ENCODE assay signal across 30 mouse cellular contexts in genomic region chr6:128968463-128968862, GRCm38 (mm10). TPM values are rescaled to one million over a fixed set of nuclear protein-coding genes. Genes with fewer than 3 reads are reported as not detected.
DNase-seq lines count a peak whose midpoint lies in the region; ATAC-seq and TF ChIP-seq lines count a peak whose summit lies in the region.
"Had no signal": no experiment of that assay in that cellular context is flagged by ENCODE, and none has a peak within 500 bp of the region (broad histone marks: within the 10 kb centered on the region; RNA-seq: fewer than 3 reads in every experiment).

No protein-coding gene starts in this region.

- no peaks in the 10 kb centered on the region for H3K4me1 ChIP-seq in MEL (ENCODE audit: control insufficient read depth in 1 of 2, insufficient read depth in 2 of 2, low read length in 2 of 2)
- H3K4me1 ChIP-seq: embryonic facial prominence, embryonic 12.5 days; embryonic facial prominence, embryonic 15.5 days; heart, embryonic 10.5 days; heart, embryonic 13.5 days had no signal

- H3K79me2 ChIP-seq in MEL (ENCODE audit: control insufficient read depth, insufficient read depth, low read length, poor library complexity): no peaks in the 10 kb centered on the region

- H3K27ac ChIP-seq in MEL (ENCODE audit: control insufficient read depth, low read depth, low read length): no peak overlapping the region
- H3K27ac ChIP-seq: embryonic facial prominence, embryonic 12.5 days; embryonic facial prominence, embryonic 15.5 days; heart, adult 2 months; heart, embryonic 10.5 days; heart, embryonic 13.5 days; hindbrain, embryonic 14.5 days had no signal

- no peak for TF ChIP-seq CTCF in MEL (IDR thresholded peaks at IDR 0.05 in 2 of 3, conservative IDR thresholded peaks at IDR 0.05 in 1 of 3; ENCODE audit: control insufficient read depth in 1 of 3, insufficient read depth in 1 of 3, low read depth in 2 of 3, low read length in 3 of 3, poor library complexity in 1 of 3, severe bottlenecking in 1 of 3)

- peak; percentile 49 for DNase-seq in A20 (ENCODE audit: low read depth, low spot score)
- peak; percentile 12 for DNase-seq in MEL (ENCODE audit: low read depth, low spot score)
- no peak for DNase-seq in layer of hippocampus, adult 11-12 months (ENCODE audit: low spot score)
- DNase-seq in left cerebral cortex, postnatal 4 days: no peak
- no peak for DNase-seq in cerebellum, adult 9-10 months
- DNase-seq: adrenal gland, adult 8-10 months; adrenal gland, postnatal 25 days; B cell, adult 2 months; cerebellum, adult 18-20 months; cerebellum, adult 9-11 months; cerebellum, postnatal 25 days; forebrain, postnatal 0 days; gastrocnemius, postnatal 25 days; heart, adult 2 months; heart, postnatal 14 days; heart, postnatal 4 days had no signal

- no peak for TF ChIP-seq RAD21 in MEL (IDR thresholded peaks at IDR 0.05; ENCODE audit: low read depth, low read length)

- H3K36me3 ChIP-seq in MEL (ENCODE audit: control insufficient read depth in 1 of 2, insufficient read depth in 2 of 2, low read length in 2 of 2): no peaks in the 10 kb centered on the region
- H3K36me3 ChIP-seq: embryonic facial prominence, embryonic 12.5 days; embryonic facial prominence, embryonic 15.5 days; heart, embryonic 10.5 days; heart, embryonic 13.5 days had no signal

- intact Hi-C loops in left cerebral cortex, postnatal 4 days (cut with DNase I): loop anchor here (10.0 kb wide), 2 partner anchors 84 to 226 kb away; partner anchors contain the start of gene Clec2i

- no peaks in the 10 kb centered on the region for H3K27me3 ChIP-seq in MEL (ENCODE audit: control insufficient read depth in 1 of 2, insufficient read depth in 2 of 2, low read length in 2 of 2)
- H3K27me3 ChIP-seq: embryonic facial prominence, embryonic 12.5 days; embryonic facial prominence, embryonic 15.5 days; heart, embryonic 13.5 days had no signal

- H3K9me3 ChIP-seq in MEL (replicated peaks; ENCODE audit: insufficient read depth, low read length): no peaks in the 10 kb centered on the region
- H3K9me3 ChIP-seq: embryonic facial prominence, embryonic 12.5 days; embryonic facial prominence, embryonic 15.5 days; heart, embryonic 10.5 days; heart, embryonic 13.5 days had no signal

- TF ChIP-seq POLR2A in MEL (IDR thresholded peaks at IDR 0.05; ENCODE audit: control insufficient read depth in 1 of 2, insufficient read depth in 1 of 2, low read depth in 1 of 2, low read length in 2 of 2, poor library complexity in 1 of 2): no peak

- no peak overlapping the region for H3K9ac ChIP-seq in MEL (ENCODE audit: control insufficient read depth, low read depth, low read length, poor library complexity, severe bottlenecking)
- H3K9ac ChIP-seq: embryonic facial prominence, embryonic 12.5 days; embryonic facial prominence, embryonic 15.5 days; forebrain, postnatal 0 days; heart, embryonic 13.5 days; hindbrain, embryonic 14.5 days had no signal

- H3K4me3 ChIP-seq in MEL (ENCODE audit: control insufficient read depth in 1 of 2, insufficient read depth in 1 of 2, low read depth in 2 of 2, low read length in 2 of 2): no peak overlapping the region
- H3K4me3 ChIP-seq: embryonic facial prominence, embryonic 12.5 days; embryonic facial prominence, embryonic 15.5 days; heart, adult 2 months; heart, embryonic 10.5 days; heart, embryonic 13.5 days had no signal

- ATAC-seq in megakaryocyte progenitor cell, adult 5-6 weeks (replicated peaks; ENCODE audit: poor library complexity): peak; percentile 58
- ATAC-seq: activated CD4-positive, CD25-positive, alpha-beta regulatory T cell, adult 4 months; forebrain, embryonic 14.5 days; forebrain, postnatal 0 days had no signal

- TF ChIP-seq EP300 in MEL (IDR thresholded peaks at IDR 0.05; ENCODE audit: low read depth in 1 of 2, low read length in 2 of 2): no peak

TF ChIP-seq in MEL, 35 proteins besides CTCF, POLR2A, EP300 and RAD21:
- TF ChIP-seq BHLHE40 (IDR thresholded peaks at IDR 0.05; ENCODE audit: borderline replicate concordance, low read depth, low read length): peak; percentile 27; the same call in 1 of the 2 replicates
- no peak for TF ChIP-seq KAT2A (conservative IDR thresholded peaks at IDR 0.05; ENCODE audit: low read depth, low read length)

RNA-seq across cellular contexts. Expression of gene Clec2g, which starts 34.3 kb away (rescaled TPM):
- not detected in 2 replicates for total RNA-seq in MEL (2012; rRNA removed)
- under 1 TPM in 1 of 2 experiments, not detected in 1; 0.04 TPM for polyA plus RNA-seq in MEL (2012; ENCODE audit: insufficient read depth in 1 of 2, insufficient read length in 2 of 2, low read depth in 1 of 2, low replicate concordance in 2 of 2, missing spikeins in 1 of 2)
- not detected in 2 replicates for total RNA-seq in megakaryocyte progenitor cell, adult 5-6 weeks (2015)
- total RNA-seq in megakaryocyte progenitor cell, adult 5-6 weeks (2017): not detected in 2 replicates
- total RNA-seq in left cerebral cortex, postnatal 4 days (2021): not detected
- total RNA-seq: common myeloid progenitor, adult 5-6 weeks; forebrain, postnatal 0 days had no signal
- polyA plus RNA-seq: embryonic facial prominence, embryonic 12.5 days; forebrain, embryonic 11.5 days; forebrain, embryonic 14.5 days; forebrain, postnatal 0 days; gonadal fat pad, adult 2 months; heart, adult 2 months; heart, embryonic 10.5 days; heart, embryonic 13.5 days; heart, embryonic 16.5 days; hindbrain, embryonic 11.5 days; hindbrain, embryonic 14.5 days; intestine, embryonic 14.5 days had no signal

Comparison
In these comparisons a context has a peak if more than half of its experiments do, and no peak if none do; other contexts are left out.
1. DNase-seq: peak in A20 (single experiment) and MEL (single experiment); none in layer of hippocampus, adult 11-12 months (single experiment), left cerebral cortex, postnatal 4 days (single experiment) and cerebellum, adult 9-10 months (single experiment).